Mouse (Mus musculus) hindbrain, embryonic 15.5 days (tissue): ENCODE results near the gene Trim15. TPM values are rescaled to one million over a fixed set of nuclear protein-coding genes. Genes with fewer than 3 reads are reported as not detected.
A peak's percentile ranks its signal among the peaks of the same experiment; 100 is the strongest.
"Not testable (repeated sequence)": the region's sequence is repeated elsewhere in the genome, so short reads cannot be mapped to it uniquely, and the experiment has no call there.

ENCODE experiments used
- ATAC-seq: fragments of 200-750 bp; cut with Nextera tagmentation; 2 replicates; pipeline ENCODE4 v1.8.0; 2017; ENCODE audit warnings: low read depth, moderate number of reproducible peaks, moderate TSS enrichment; ENCODE audit not compliant: low FRiP score
- H3K27ac ChIP-seq: fragments of 300-500 bp; sonication (generic); replicated peaks from 2 replicates; pipeline ENCODE4 v1.5.1; 2015; ENCODE audit warnings: mild to moderate bottlenecking, inconsistent platforms
- H3K27me3 ChIP-seq: fragments of 300-500 bp; sonication (generic); 2 replicates; pipeline ENCODE4 v1.6.1; 2015; ENCODE audit warnings: control low read depth, inconsistent platforms
- H3K36me3 ChIP-seq: fragments of 300-500 bp; sonication (generic); 2 replicates; pipeline ENCODE4 v1.6.1; 2015; ENCODE audit warnings: control low read depth, inconsistent platforms
- H3K4me1 ChIP-seq: fragments of 300-500 bp; sonication (generic); replicated peaks from 2 replicates; pipeline ENCODE4 v1.6.1; 2015; ENCODE audit warnings: control low read depth, inconsistent platforms
- H3K4me2 ChIP-seq: fragments of 300-500 bp; sonication (generic); 2 replicates; pipeline ENCODE4 v1.6.1; 2015; ENCODE audit warnings: moderate library complexity, mild to moderate bottlenecking, inconsistent platforms
- H3K4me3 ChIP-seq: fragments of 300-500 bp; sonication (generic); 2 replicates; pipeline ENCODE4 v1.5.1; 2015; ENCODE audit warnings: mild to moderate bottlenecking, inconsistent platforms
- H3K9ac ChIP-seq: fragments of 300-500 bp; sonication (generic); 2 replicates; pipeline ENCODE4 v1.6.1; 2015; ENCODE audit warnings: inconsistent platforms
- H3K9me3 ChIP-seq: fragments of 300-500 bp; sonication (generic); 2 replicates; pipeline ENCODE4 v1.6.1; 2016; ENCODE audit warnings: control low read depth, inconsistent platforms
- WGBS: fragments of 180-500 bp; shearing (Covaris S2); methylation state at CpG from one replicate; pipeline ENCODE4 v1.1.7; 2015; 5-methylcytosine and 5-hydroxymethylcytosine counted together
- polyA plus RNA-seq: library from polyadenylated mRNA; unstranded; fragments of >200 nt; fragmentation: Nextera tagmentation; extraction: Ambion mirVana; gene quantifications from 2 replicates; pipeline ENCODE4 v1.2.1, GENCODE M21; 2015

Trim15 gene
- polyA plus RNA-seq, 1 experiment from 2014 or later: 0.83 TPM

GRCm38 (mm10) chr17:36896583-36896982, 29.6 kb upstream of the Trim15 start:
- WGBS: 84% methylated on average over 1 of the region's 1 CpGs
- no peak overlapping the region for H3K4me2 ChIP-seq
- no peaks in the 10 kb centered on the region for H3K4me1 ChIP-seq
- no peak overlapping the region for H3K4me3 ChIP-seq
- no peaks in the 10 kb centered on the region for H3K36me3 ChIP-seq
- H3K9me3 ChIP-seq: no peaks in the 10 kb centered on the region
- no peaks in the 10 kb centered on the region for H3K27me3 ChIP-seq
- no peak overlapping the region for H3K9ac ChIP-seq
- no peak overlapping the region for H3K27ac ChIP-seq
- ATAC-seq: no peak

- WGBS: 83% methylated on average over 5 of the region's 5 CpGs
- Histone ChIP-seq H3K9ac (no peak overlapping the region), H3K9me3 (no peaks in the 10 kb centered on the region), H3K4me1 (no peaks in the 10 kb centered on the region), H3K36me3 (no peaks in the 10 kb centered on the region), H3K4me3 (no peak overlapping the region), H3K4me2 (no peak overlapping the region), H3K27ac (no peak overlapping the region), H3K27me3 (no peaks in the 10 kb centered on the region)
- no peak for ATAC-seq
Measured at GRCm38 (mm10) chr17:36893387-36893786, 26.4 kb upstream of the Trim15 start.

- ATAC-seq: peak; percentile 68
- 12% methylated on average over 2 of the region's 2 CpGs for WGBS
- Histone ChIP-seq H3K9ac (no peak overlapping the region), H3K4me3 (no peak overlapping the region), H3K27me3 (no peaks in the 10 kb centered on the region), H3K36me3 (no peaks in the 10 kb centered on the region), H3K4me2 (no peak overlapping the region), H3K4me1 (no peaks in the 10 kb centered on the region), H3K27ac (no peak overlapping the region), H3K9me3 (no peaks in the 10 kb centered on the region)
Measured at GRCm38 (mm10) chr17:36892362-36892761, 25.4 kb upstream of the Trim15 start.

- not testable (repeated sequence) for H3K4me1 ChIP-seq, H3K9me3 ChIP-seq, H3K9ac ChIP-seq, H3K36me3 ChIP-seq, H3K4me3 ChIP-seq, ATAC-seq, H3K27ac ChIP-seq, H3K27me3 ChIP-seq, H3K4me2 ChIP-seq
- WGBS: 93% methylated on average over 1 of the region's 1 CpGs
Measured at GRCm38 (mm10) chr17:36891496-36891895, 24.5 kb upstream of the Trim15 start.

GRCm38 (mm10) chr17:36890073-36890903, 23.3 kb upstream of the Trim15 start, which contains the start of gene Trim40:
TSS of gene Trim40 (minus strand) at chr17:36890123.
- 89% methylated on average over 5 of the region's 5 CpGs for WGBS
- Histone ChIP-seq H3K4me1 (no peaks in the 10 kb centered on the region), H3K36me3 (no peaks in the 10 kb centered on the region), H3K27me3 (no peaks in the 10 kb centered on the region), H3K9me3 (no peaks in the 10 kb centered on the region), H3K4me3 (no peak within 1 kb of the TSS), H3K4me2 (no peak within 1 kb of the TSS), H3K27ac (no peak within 1 kb of the TSS), H3K9ac (no peak within 1 kb of the TSS)
- no peak for ATAC-seq

GRCm38 (mm10) chr17:36885132-36885790, 18.3 kb upstream of the Trim15 start:
- Histone ChIP-seq H3K9ac (no peak overlapping the region), H3K4me2 (no peak overlapping the region), H3K27me3 (no peaks in the 10 kb centered on the region), H3K27ac (no peak overlapping the region), H3K4me3 (no peak overlapping the region), H3K36me3 (no peaks in the 10 kb centered on the region), H3K4me1 (no peaks in the 10 kb centered on the region), H3K9me3 (no peaks in the 10 kb centered on the region)
- 95% methylated on average over 12 of the region's 12 CpGs for WGBS
- ATAC-seq: no peak

GRCm38 (mm10) chr17:36883350-36883749, 16.3 kb upstream of the Trim15 start:
- 79% methylated on average over 2 of the region's 2 CpGs for WGBS

GRCm38 (mm10) chr17:36874636-36875035, 7.6 kb upstream of the Trim15 start:
- no peak overlapping the region for H3K9ac ChIP-seq
- H3K9me3 ChIP-seq: no peaks in the 10 kb centered on the region
- WGBS: 73% methylated on average over 4 of the region's 4 CpGs
- H3K36me3 ChIP-seq: no peaks in the 10 kb centered on the region
- H3K4me2 ChIP-seq: no peak overlapping the region
- H3K4me3 ChIP-seq: no peak overlapping the region
- H3K27ac ChIP-seq: no peak overlapping the region
- H3K4me1 ChIP-seq: no peaks in the 10 kb centered on the region
- no peaks in the 10 kb centered on the region for H3K27me3 ChIP-seq
- ATAC-seq: no peak

More at GRCm38 (mm10) chr17:36883350-36883749, 16.3 kb upstream of the Trim15 start:
- Histone ChIP-seq H3K27ac (no peak overlapping the region), H3K9me3 (no peaks in the 10 kb centered on the region), H3K4me3 (no peak overlapping the region), H3K36me3 (no peaks in the 10 kb centered on the region), H3K27me3 (no peaks in the 10 kb centered on the region), H3K4me2 (no peak overlapping the region), H3K4me1 (no peaks in the 10 kb centered on the region), H3K9ac (no peak overlapping the region)
- no peak for ATAC-seq

- Histone ChIP-seq H3K4me3 (no peak overlapping the region), H3K4me1 (peaks cover 8% of the 10 kb centered on the region), H3K27me3 (0 out of 2 replicates have a peak, but pooled peaks cover 9% of the 10 kb centered on the region), H3K27ac (no peak overlapping the region), H3K4me2 (no peak overlapping the region), H3K9ac (no peak overlapping the region), H3K36me3 (no peaks in the 10 kb centered on the region), H3K9me3 (no peaks in the 10 kb centered on the region)
- WGBS: 77% methylated on average over 25 of the region's 25 CpGs
- ATAC-seq: no peak
Measured at GRCm38 (mm10) chr17:36869955-36870810, 3.2 kb upstream of the Trim15 start.

- Histone ChIP-seq H3K27me3 (0 out of 2 replicates have a peak, but pooled peaks cover 9% of the 10 kb centered on the region), H3K4me1 (peaks cover 8% of the 10 kb centered on the region), H3K4me3 (no peak within 1 kb of the TSS), H3K4me2 (no peak within 1 kb of the TSS), H3K27ac (no peak within 1 kb of the TSS), H3K36me3 (no peaks in the 10 kb centered on the region), H3K9ac (no peak within 1 kb of the TSS), H3K9me3 (no peaks in the 10 kb centered on the region)
- WGBS: 85% methylated on average over 4 of the region's 4 CpGs
- ATAC-seq: no peak
Measured at GRCm38 (mm10) chr17:36869284-36869954, 2.4 kb upstream of the Trim15 start, which contains the start of gene Trim10. TSS of gene Trim10 (plus strand) at chr17:36869574.

- WGBS: 91% methylated on average over 2 of the region's 2 CpGs
- 0 out of 2 replicates have a peak, but pooled peaks cover 9% of the 10 kb centered on the region for H3K27me3 ChIP-seq
- H3K9me3 ChIP-seq: no peaks in the 10 kb centered on the region
- H3K4me1 ChIP-seq: peaks cover 8% of the 10 kb centered on the region
- H3K27ac ChIP-seq: no peak overlapping the region
- no peaks in the 10 kb centered on the region for H3K36me3 ChIP-seq
- no peak overlapping the region for H3K4me2 ChIP-seq
- no peak overlapping the region for H3K9ac ChIP-seq
- ATAC-seq: no peak
- no peak overlapping the region for H3K4me3 ChIP-seq
Measured at GRCm38 (mm10) chr17:36868836-36869235, 1.8 kb upstream of the Trim15 start.
